Mouse (Mus musculus) olfactory bulb, adult 2 months (tissue): ENCODE measurements around the gene Grtp1. TPM values are rescaled to one million over a fixed set of nuclear protein-coding genes. Genes with fewer than 3 reads are reported as not detected.
"Not testable (repeated sequence)": the region's sequence is repeated elsewhere in the genome, so short reads cannot be mapped to it uniquely, and the experiment has no call there.

ENCODE experiments used
- H3K27ac ChIP-seq: fragments of 200-500 bp; 2 replicates; pipeline ENCODE4 v1.5.1; 2012; ENCODE audit warnings: low read depth, low read length; ENCODE audit not compliant: insufficient read depth
- H3K4me1 ChIP-seq: fragments of 200-500 bp; 2 replicates; pipeline ENCODE4 v1.6.1; 2012; ENCODE audit warnings: low read length; ENCODE audit not compliant: control insufficient read depth, insufficient read depth
- H3K4me3 ChIP-seq: fragments of 200-500 bp; 2 replicates; pipeline ENCODE4 v1.5.1; 2012; ENCODE audit warnings: mild to moderate bottlenecking, low read depth, low read length, moderate library complexity; ENCODE audit not compliant: insufficient read depth
- CTCF ChIP-seq: fragments of 200-500 bp; IDR thresholded peaks from 2 replicates; pipeline ENCODE4 v1.5.1; 2012; ENCODE audit warnings: low read depth, mild to moderate bottlenecking, low read length, moderate library complexity; ENCODE audit not compliant: insufficient read depth
- POLR2A ChIP-seq: fragments of 200-500 bp; IDR thresholded peaks from 2 replicates; pipeline ENCODE4 v1.6.1; 2012; ENCODE audit warnings: mild to moderate bottlenecking, low read depth, low read length, moderate library complexity; ENCODE audit not compliant: insufficient read depth
- WGBS: fragments of 180-500 bp; shearing (Covaris S2); methylation state at CpG from one replicate; pipeline ENCODE4 v1.1.7; 2018; 5-methylcytosine and 5-hydroxymethylcytosine counted together
- polyA plus RNA-seq: library from polyadenylated mRNA; stranded (reverse); fragments of >200 nt; gene quantifications from 2 replicates; pipeline ENCODE4 v1.2.4, GENCODE M21; 2012; ENCODE audit warnings: low replicate concordance; ENCODE audit not compliant: missing spikeins, insufficient read depth, insufficient read length

The Grtp1 gene
- polyA plus RNA-seq, 1 experiment, result not detected

DNA sequence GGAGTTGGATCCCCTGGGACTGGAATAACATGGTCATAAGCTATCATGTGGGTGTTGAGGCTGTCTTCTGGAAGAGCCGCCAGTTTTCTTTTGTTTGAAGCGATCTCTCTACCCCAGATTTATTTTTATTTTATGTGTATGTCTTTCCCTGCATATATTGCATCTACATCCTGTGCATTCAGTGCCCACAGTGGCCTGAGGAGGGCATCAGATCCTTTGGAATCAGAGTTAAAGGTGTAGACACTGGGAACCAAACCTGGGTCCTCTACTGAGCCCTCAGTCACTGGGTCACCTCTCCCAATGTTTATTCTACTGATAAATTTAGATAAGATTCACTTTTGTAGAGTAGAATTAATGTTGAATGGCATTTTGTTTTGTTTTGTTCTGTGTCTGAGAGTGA, 51.1 kb downstream of the Grtp1 start:
- Histone ChIP-seq H3K27ac (no peak overlapping the region), H3K4me1 (no peaks in the 10 kb centered on the region), H3K4me3 (no peak overlapping the region)
- TF ChIP-seq POLR2A (no peak), CTCF (no peak)
- WGBS, result 97% methylated on average over 2 of the region's 2 CpGs

DNA sequence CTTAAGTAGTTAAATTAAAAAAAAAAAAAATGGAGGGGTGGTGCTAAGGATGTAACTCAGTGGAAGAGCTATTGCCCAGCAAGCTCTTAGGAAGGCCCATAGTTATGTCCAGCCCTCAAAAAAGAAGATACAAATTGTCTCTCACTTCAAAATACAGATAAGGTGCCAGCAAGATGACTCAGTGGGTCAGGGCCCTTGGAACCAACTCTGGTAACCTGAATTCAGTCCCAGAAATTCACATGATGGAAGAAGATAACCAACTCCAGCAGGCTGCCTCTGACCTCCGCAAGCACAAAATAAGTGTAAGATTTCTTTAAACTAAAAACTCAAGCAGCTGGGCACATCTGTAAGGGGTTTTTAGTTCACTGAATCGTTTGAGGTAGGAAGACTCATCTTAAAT, 51.9 kb downstream of the Grtp1 start:
- WGBS, result 78% methylated on average over 2 of the region's 2 CpGs
- Histone ChIP-seq H3K27ac (no peak overlapping the region), H3K4me3 (no peak overlapping the region), H3K4me1 (no peaks in the 10 kb centered on the region)
- no peak for TF ChIP-seq POLR2A
- TF ChIP-seq CTCF, result no peak

GRCm38 (mm10) chr8:13141681-13142080, 58.7 kb downstream of the Grtp1 start:
- WGBS, result 95% methylated on average over 5 of the region's 5 CpGs
- Histone ChIP-seq H3K27ac (no peak overlapping the region), H3K4me3 (no peak overlapping the region), H3K4me1 (no peaks in the 10 kb centered on the region)
- TF ChIP-seq POLR2A (no peak), CTCF (no peak)

DNA sequence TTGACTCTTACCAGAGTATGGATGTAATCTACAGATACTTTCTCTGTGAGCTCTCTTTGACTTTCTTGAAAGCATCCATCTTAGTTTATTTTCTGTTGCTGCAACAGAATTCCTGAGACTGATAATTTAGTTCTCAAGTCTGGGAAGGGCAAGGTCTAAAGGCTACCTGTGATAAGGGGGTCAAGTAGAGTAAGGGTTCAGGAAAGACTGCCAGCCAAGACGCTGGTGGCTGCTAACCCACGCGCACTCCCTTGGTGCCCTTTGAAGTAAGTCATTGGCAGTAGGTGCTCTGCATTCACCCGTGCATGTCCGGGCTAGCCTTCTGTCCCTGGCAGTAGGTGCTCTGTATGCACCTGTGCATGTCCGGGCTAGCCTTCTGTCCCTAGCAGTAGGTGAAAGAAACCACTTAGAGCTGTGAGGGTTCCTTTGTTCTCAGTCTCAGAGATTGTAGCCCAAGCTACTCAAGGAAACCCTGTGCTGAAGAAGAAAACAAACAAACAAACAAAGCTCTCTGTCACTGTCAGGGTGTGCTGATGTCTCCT, 60.7 kb downstream of the Grtp1 start:
- WGBS, result 93% methylated on average over 6 of the region's 6 CpGs

DNA sequence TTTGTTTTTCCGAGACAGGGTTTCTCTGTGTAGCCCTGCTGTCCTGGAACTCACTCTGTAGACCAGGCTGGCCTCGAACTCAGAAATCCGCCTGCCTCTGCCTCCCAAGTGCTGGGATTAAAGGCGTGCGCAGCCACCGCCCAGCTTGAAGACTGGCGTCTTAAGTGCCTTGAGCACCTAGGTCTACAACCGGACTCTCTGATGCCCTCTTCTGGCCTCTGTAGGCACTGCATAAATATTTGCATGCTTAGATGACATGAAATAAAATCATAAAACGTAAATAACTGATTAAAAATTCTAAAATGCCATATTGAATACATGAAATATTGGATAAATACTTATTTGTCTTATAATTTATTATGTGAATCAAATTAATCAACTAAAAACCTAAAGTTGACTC, 68.2 kb downstream of the Grtp1 start:
- 65% methylated on average over 9 of the region's 9 CpGs for WGBS
- not testable (repeated sequence) for H3K4me3 ChIP-seq, H3K4me1 ChIP-seq, H3K27ac ChIP-seq

More for the DNA sequence above, 60.7 kb downstream of the Grtp1 start:
- Histone ChIP-seq H3K27ac (no peak overlapping the region), H3K4me3 (no peak overlapping the region), H3K4me1 (no peaks in the 10 kb centered on the region)
- TF ChIP-seq POLR2A (no peak), CTCF (no peak)

GRCm38 (mm10) chr8:13124897-13125296, 75.5 kb downstream of the Grtp1 start:
- no peak for TF ChIP-seq POLR2A
- no peak for TF ChIP-seq CTCF
- Histone ChIP-seq H3K27ac (no peak overlapping the region), H3K4me3 (no peak overlapping the region), H3K4me1 (no peaks in the 10 kb centered on the region)
- WGBS, result 92% methylated on average over 8 of the region's 8 CpGs

DNA sequence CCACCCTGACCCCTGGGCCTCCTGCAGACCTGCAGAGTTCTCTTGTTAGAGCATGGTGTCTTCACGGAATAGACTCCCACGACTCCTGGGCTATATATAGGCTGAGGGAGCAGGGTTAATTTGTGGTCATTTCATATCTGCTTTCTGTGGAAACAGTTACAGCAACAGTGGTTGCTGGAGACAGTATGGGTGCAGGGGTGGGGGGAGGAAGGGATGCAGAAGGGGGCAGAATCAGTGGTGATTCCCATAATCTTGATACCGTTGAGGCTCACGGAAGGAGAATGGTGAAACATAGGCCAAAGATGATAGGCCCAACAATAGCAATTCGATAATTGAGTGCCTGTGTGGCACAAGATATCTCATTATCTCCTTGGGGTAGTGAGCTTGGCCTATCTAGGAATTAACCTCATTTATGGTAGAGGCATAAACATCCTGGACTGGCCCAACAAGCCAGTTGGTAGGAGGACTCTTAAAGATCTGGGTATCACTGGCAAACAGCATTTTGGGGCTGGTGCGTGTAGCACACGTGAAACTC, 77.5 kb downstream of the Grtp1 start:
- 89% methylated on average over 7 of the region's 7 CpGs for WGBS
- TF ChIP-seq POLR2A, result no peak
- TF ChIP-seq CTCF, result no peak

More for the DNA sequence above, 77.5 kb downstream of the Grtp1 start:
- Histone ChIP-seq H3K4me3 (no peak overlapping the region), H3K27ac (no peak overlapping the region), H3K4me1 (no peaks in the 10 kb centered on the region)

Other genes starting within 250 kb of the Grtp1 start
- not detected in 2 replicates for gene F7, start 174.6 kb downstream of the Grtp1 start, polyA plus RNA-seq
- gene F10, start 163.3 kb downstream of the Grtp1 start, polyA plus RNA-seq, result not detected in 2 replicates
- gene Proz, start 139.7 kb downstream of the Grtp1 start, polyA plus RNA-seq, result not detected in 2 replicates
- gene Pcid2, start 95.2 kb downstream of the Grtp1 start, polyA plus RNA-seq, result not detected in 2 replicates
- gene Cul4a, start 95.0 kb downstream of the Grtp1 start, polyA plus RNA-seq, result 235 TPM in 1 of 2 replicates, not detected in the other
- 207 TPM in 1 of 2 replicates, not detected in the other for gene Lamp1, start 41.5 kb downstream of the Grtp1 start, polyA plus RNA-seq
- gene Adprhl1, start 53.5 kb upstream of the Grtp1 start, polyA plus RNA-seq, result not detected in 2 replicates
- gene Dcun1d2, start 87.5 kb upstream of the Grtp1 start, polyA plus RNA-seq, result not detected in 2 replicates
- not detected in 2 replicates for gene Tmco3, start 87.6 kb upstream of the Grtp1 start, polyA plus RNA-seq
- not detected in 2 replicates for gene Tfdp1, start 138.1 kb upstream of the Grtp1 start, polyA plus RNA-seq
- gene Atp4b, start 196.2 kb upstream of the Grtp1 start, polyA plus RNA-seq, result not detected in 2 replicates
- not detected in 2 replicates for gene Grk1, start 204.5 kb upstream of the Grtp1 start, polyA plus RNA-seq
- not detected in 2 replicates for gene Tmem255b, start 234.6 kb upstream of the Grtp1 start, polyA plus RNA-seq